Mouse (Mus musculus) embryonic facial prominence, embryonic 11.5 days (tissue): ENCODE data around the gene Magea10. TPM values are rescaled to one million over a fixed set of nuclear protein-coding genes. Genes with fewer than 3 reads are reported as not detected.

Source experiments
- ATAC-seq: fragments of 200-750 bp; cut with Nextera tagmentation; replicated peaks from 2 replicates; pipeline ENCODE4 v1.8.0; 2017; ENCODE audit warnings: low read depth; ENCODE audit not compliant: insufficient number of reproducible peaks, low FRiP score, low TSS enrichment
- DNase-seq: peaks from one replicate; pipeline ENCODE4 v3.0.0-alpha.2; 2015; ENCODE audit warnings: low spot score
- H3K27ac ChIP-seq: fragments of 300-500 bp; sonication (generic); replicated peaks from 2 replicates; pipeline ENCODE4 v1.5.1; 2014; ENCODE audit warnings: mild to moderate bottlenecking, low read depth, low read length, control low read depth
- H3K27me3 ChIP-seq: fragments of 300-500 bp; sonication (generic); 2 replicates; pipeline ENCODE4 v1.6.1; 2014; ENCODE audit warnings: mild to moderate bottlenecking, low read length, moderate library complexity, mixed read lengths; ENCODE audit not compliant: control insufficient read depth, insufficient read depth
- H3K36me3 ChIP-seq: fragments of 300-500 bp; sonication (generic); replicated peaks from 2 replicates; pipeline ENCODE4 v1.6.1; 2014; ENCODE audit warnings: low read depth, mild to moderate bottlenecking, low read length, moderate library complexity, mixed read lengths; ENCODE audit not compliant: control insufficient read depth, insufficient read depth
- H3K4me1 ChIP-seq: fragments of 300-500 bp; sonication (generic); 2 replicates; pipeline ENCODE4 v1.6.1; 2014; ENCODE audit warnings: low read length, mixed read lengths; ENCODE audit not compliant: control insufficient read depth, insufficient read depth
- H3K4me2 ChIP-seq: fragments of 300-500 bp; sonication (generic); 2 replicates; pipeline ENCODE4 v1.6.1; 2014; ENCODE audit warnings: low read depth, mild to moderate bottlenecking, control low read depth, low read length, moderate library complexity
- H3K4me3 ChIP-seq: fragments of 300-500 bp; sonication (generic); 2 replicates; pipeline ENCODE4 v1.5.1; 2014; ENCODE audit warnings: low read depth, low read length, control low read depth
- H3K9ac ChIP-seq: fragments of 300-500 bp; sonication (generic); replicated peaks from 2 replicates; pipeline ENCODE4 v1.6.1; 2014; ENCODE audit warnings: mild to moderate bottlenecking, control low read depth, low read length
- H3K9me3 ChIP-seq: fragments of 300-500 bp; sonication (generic); replicated peaks from 2 replicates; pipeline ENCODE4 v1.6.1; 2016; ENCODE audit warnings: mild to moderate bottlenecking, low read length, inconsistent platforms, mixed read lengths; ENCODE audit not compliant: control insufficient read depth
- WGBS: fragments of 180-500 bp; shearing (Covaris S2); extraction: QIAGEN DNeasy Blood & Tissue Kit; methylation state at CpG from one replicate; pipeline ENCODE4 v1.1.7; 2014; 5-methylcytosine and 5-hydroxymethylcytosine counted together
- polyA plus RNA-seq: library from polyadenylated mRNA; unstranded; fragments of >200 nt; fragmentation: Nextera tagmentation; extraction: Ambion mirVana; gene quantifications from 2 replicates; pipeline ENCODE4 v1.2.1, GENCODE M21; 2014

Gene Magea10
- polyA plus RNA-seq, result not detected in 2 replicates

DNA sequence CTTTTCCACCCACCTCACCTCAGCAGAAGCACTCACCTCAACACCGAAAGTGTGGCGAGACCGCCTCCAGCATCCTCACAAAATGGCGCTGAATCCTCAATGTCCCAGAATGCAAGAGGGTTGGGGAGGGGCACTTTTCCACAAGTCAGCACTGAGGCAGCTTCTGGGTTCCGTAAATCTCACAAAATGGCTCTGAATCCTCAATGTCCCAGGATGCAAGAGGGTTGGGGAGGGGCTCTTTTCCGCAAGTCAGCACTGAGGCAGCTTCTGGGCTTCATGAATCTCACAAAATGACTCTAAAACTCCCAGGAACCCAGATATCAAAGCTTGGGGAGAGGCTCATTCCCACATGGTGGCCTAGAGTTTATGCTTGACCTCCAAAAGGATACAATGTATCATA is at the start of gene Magea10:
TSS of gene Magea10 (minus strand) at position 101 of the 400 bp plus-strand sequence.
- H3K4me2 ChIP-seq, result no peak within 1 kb of the TSS
- ATAC-seq, result no peak
- H3K27me3 ChIP-seq, result no peaks in the 10 kb centered on the region
- no peaks in the 10 kb centered on the region for H3K4me1 ChIP-seq
- H3K4me3 ChIP-seq, result no peak within 1 kb of the TSS
- H3K9ac ChIP-seq, result no peak within 1 kb of the TSS
- 89% methylated on average over 6 of the region's 6 CpGs for WGBS
- no peaks in the 10 kb centered on the region for H3K36me3 ChIP-seq
- DNase-seq, result no peak
- no peak within 1 kb of the TSS for H3K27ac ChIP-seq
- no peaks in the 10 kb centered on the region for H3K9me3 ChIP-seq

DNA sequence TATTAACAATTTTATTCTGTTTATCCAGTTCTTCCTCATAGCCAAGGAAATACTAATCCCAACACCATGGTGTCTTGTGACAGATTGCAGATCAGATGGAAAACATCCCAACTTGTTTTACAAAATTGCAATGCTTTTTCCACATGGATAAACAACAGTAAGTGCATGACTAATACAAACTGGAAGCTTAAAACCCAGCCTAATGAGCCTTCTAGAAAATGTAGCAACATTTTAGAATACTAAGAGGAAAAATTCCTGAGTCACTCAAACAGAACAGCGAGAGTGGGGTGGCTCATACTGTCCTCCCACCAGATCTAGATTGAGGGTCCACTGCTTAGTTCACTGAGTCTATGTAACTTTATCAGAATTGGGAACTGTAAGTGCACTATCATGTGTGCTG is 4.7 kb downstream of the Magea10 start:
- 54% methylated on average over 1 of the region's 1 CpGs for WGBS
- H3K4me1 ChIP-seq, result no peaks in the 10 kb centered on the region
- H3K27me3 ChIP-seq, result no peaks in the 10 kb centered on the region
- no peak overlapping the region for H3K4me2 ChIP-seq
- ATAC-seq (no peak), DNase-seq (no peak)
- no peaks in the 10 kb centered on the region for H3K9me3 ChIP-seq
- H3K36me3 ChIP-seq, result no peaks in the 10 kb centered on the region
- no peak overlapping the region for H3K9ac ChIP-seq
- no peak overlapping the region for H3K27ac ChIP-seq
- H3K4me3 ChIP-seq, result no peak overlapping the region

Other genes starting within 250 kb of the Magea10 start
- gene Magea4, start 164.8 kb downstream of the Magea10 start, polyA plus RNA-seq, result not detected in 2 replicates
- gene Gabre, start 112.1 kb downstream of the Magea10 start, polyA plus RNA-seq, result 0.74 and 1.6 TPM in 2 replicates